In the genomic region with DNA sequence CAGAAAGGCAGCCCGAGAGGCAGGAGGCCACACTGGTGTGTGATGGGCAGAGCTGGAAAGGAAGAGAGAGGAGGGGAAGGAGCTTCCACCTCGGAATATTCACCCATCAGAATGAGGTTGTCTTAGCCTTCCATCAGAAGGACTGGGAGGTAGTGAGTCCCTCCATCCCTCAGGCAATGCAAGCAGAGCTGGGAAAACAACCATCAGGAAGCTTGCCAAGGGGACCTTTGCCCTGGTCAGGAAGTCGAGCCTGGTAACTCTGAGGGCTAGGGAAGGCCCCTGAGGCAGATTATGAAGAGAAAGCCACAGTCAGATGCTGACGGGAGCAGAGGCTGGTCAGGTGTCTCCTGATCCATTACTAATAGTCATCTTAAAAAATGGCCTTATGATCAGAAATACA, we compare ENCODE assay signal across 9 mouse cellular contexts. TPM values are rescaled to one million over a fixed set of nuclear protein-coding genes. Genes with fewer than 3 reads are reported as not detected.
A peak's percentile ranks its signal among the peaks of the same experiment; 100 is the strongest.
DNase-seq lines count a peak whose midpoint lies in the region; ATAC-seq lines count a peak whose summit lies in the region.
"Had no signal": no experiment of that assay in that cellular context is flagged by ENCODE, and none has a peak within 500 bp of the region (broad histone marks: within the 10 kb centered on the region; RNA-seq: fewer than 3 reads in every experiment).

No protein-coding gene starts in this region.

- no peak overlapping the region for H3K4me3 ChIP-seq in heart, embryonic 10.5 days
- no peak overlapping the region for H3K4me3 ChIP-seq in heart, embryonic 16.5 days (ENCODE audit: low read length)
- H3K4me3 ChIP-seq in limb, embryonic 12.5 days (replicated peaks) = no peak overlapping the region
- H3K4me3 ChIP-seq: forebrain, embryonic 13.5 days had no signal

- peaks cover 7% of the 10 kb centered on the region for H3K36me3 ChIP-seq in heart, embryonic 10.5 days
- peaks cover 9% of the 10 kb centered on the region for H3K36me3 ChIP-seq in heart, embryonic 16.5 days (ENCODE audit: control insufficient read depth, insufficient read depth)
- H3K36me3 ChIP-seq in limb, embryonic 12.5 days = peaks cover 11% of the 10 kb centered on the region

- peak overlapping the region; percentile 82 for H3K27ac ChIP-seq in heart, embryonic 10.5 days
- H3K27ac ChIP-seq in heart, embryonic 16.5 days (ENCODE audit: low read length) = peak overlapping the region; percentile 76
- peak overlapping the region; percentile 78 for H3K27ac ChIP-seq in limb, embryonic 12.5 days
- H3K27ac ChIP-seq: forebrain, embryonic 13.5 days had no signal

- 37% methylated on average over 4 of the region's 4 CpGs for WGBS in heart, embryonic 10.5 days
- 38% methylated on average over 4 of the region's 4 CpGs for WGBS in heart, embryonic 16.5 days
- 26% methylated on average over 4 of the region's 4 CpGs for WGBS in limb, embryonic 12.5 days

- peaks cover 44% of the 10 kb centered on the region for H3K4me1 ChIP-seq in heart, embryonic 10.5 days
- peaks cover 31% of the 10 kb centered on the region for H3K4me1 ChIP-seq in heart, embryonic 16.5 days (ENCODE audit: control insufficient read depth, insufficient read depth, low read length)
- H3K4me1 ChIP-seq in limb, embryonic 12.5 days (replicated peaks) = peaks cover 46% of the 10 kb centered on the region

- H3K27me3 ChIP-seq in heart, embryonic 10.5 days (ENCODE audit: insufficient read depth, poor library complexity, severe bottlenecking) = no peaks in the 10 kb centered on the region
- H3K27me3 ChIP-seq in heart, embryonic 16.5 days (ENCODE audit: control insufficient read depth, insufficient read depth, low read length) = no peaks in the 10 kb centered on the region
- H3K27me3 ChIP-seq in limb, embryonic 12.5 days = no peaks in the 10 kb centered on the region
- H3K27me3 ChIP-seq: forebrain, embryonic 13.5 days had no signal

- no peaks in the 10 kb centered on the region for H3K9me3 ChIP-seq in heart, embryonic 10.5 days
- H3K9me3 ChIP-seq in heart, embryonic 16.5 days (replicated peaks; ENCODE audit: control insufficient read depth, low read length) = no peaks in the 10 kb centered on the region
- H3K9me3 ChIP-seq in limb, embryonic 12.5 days = no peaks in the 10 kb centered on the region
- H3K9me3 ChIP-seq: forebrain, embryonic 13.5 days had no signal

- no peak overlapping the region for H3K4me2 ChIP-seq in heart, embryonic 16.5 days (ENCODE audit: low read depth, low read length)
- no peak overlapping the region for H3K4me2 ChIP-seq in limb, embryonic 12.5 days
- H3K4me2 ChIP-seq: forebrain, embryonic 13.5 days had no signal

- H3K9ac ChIP-seq in heart, embryonic 16.5 days (ENCODE audit: low read length) = no peak overlapping the region; the same call in 1 of the 2 replicates
- no peak overlapping the region for H3K9ac ChIP-seq in limb, embryonic 12.5 days (replicated peaks)
- H3K9ac ChIP-seq: forebrain, embryonic 13.5 days had no signal

- no peak for DNase-seq in heart, embryonic 10.5 days (ENCODE audit: low spot score)
- no peak for DNase-seq in heart, adult 18-20 months
- DNase-seq in Muller cell, postnatal 12 days (ENCODE audit: inconsistent ontology term) = peak; percentile 51
- no peak for DNase-seq in spleen, postnatal 36 days (ENCODE audit: low spot score in 2 of 2)
- DNase-seq in right cerebral cortex, adult 2 months (ENCODE audit: low spot score in 2 of 2) = no peak
- DNase-seq in cerebellum, postnatal 10 days = no peak

- ATAC-seq in heart, embryonic 16.5 days (replicated peaks; ENCODE audit: extremely low read depth, insufficient read depth, low FRiP score) = 0 out of 2 replicates have a peak, but pooled peaks have one; percentile 29
- 0 out of 2 replicates have a peak, but pooled peaks have one; percentile 26 for ATAC-seq in limb, embryonic 12.5 days (ENCODE audit: insufficient number of reproducible peaks, insufficient read depth, low FRiP score, low TSS enrichment, low read depth)
- ATAC-seq: forebrain, embryonic 13.5 days had no signal

RNA-seq across cellular contexts. Expression of gene Ppif, which starts 31.7 kb away (rescaled TPM):
- 65.7 and 104 TPM in 2 replicates for polyA plus RNA-seq in heart, embryonic 10.5 days (2016; fragmentation: Nextera tagmentation; extraction: Ambion mirVana)
- total RNA-seq in heart, adult 18-20 months (2021) = 100 to 1,000 TPM; 287 to 306 TPM
- polyA plus RNA-seq in heart, embryonic 16.5 days (2015; fragmentation: Nextera tagmentation; extraction: Ambion mirVana) = 118 and 121 TPM in 2 replicates
- 29.2 and 32.9 TPM in 2 replicates for polyA plus RNA-seq in limb, embryonic 12.5 days (2016; fragmentation: Nextera tagmentation; extraction: Ambion mirVana)

RNA-seq across cellular contexts. Expression of gene Zcchc24, which starts 43.1 kb away (rescaled TPM):
- 15.2 and 16.9 TPM in 2 replicates for polyA plus RNA-seq in heart, embryonic 10.5 days (2016; fragmentation: Nextera tagmentation; extraction: Ambion mirVana)
- total RNA-seq in heart, adult 18-20 months (2021) = 10 to 100 TPM; 33.9 to 34.9 TPM
- polyA plus RNA-seq in heart, embryonic 16.5 days (2015; fragmentation: Nextera tagmentation; extraction: Ambion mirVana) = 19.5 and 25.5 TPM in 2 replicates
- 28.6 and 32.6 TPM in 2 replicates for polyA plus RNA-seq in limb, embryonic 12.5 days (2016; fragmentation: Nextera tagmentation; extraction: Ambion mirVana)
